Comparison of ENCODE assay signal across 29 mouse cellular contexts in genomic region chr11:58606177-58606919, GRCm38 (mm10). TPM values are rescaled to one million over a fixed set of nuclear protein-coding genes. Genes with fewer than 3 reads are reported as not detected.
DNase-seq lines count a peak whose midpoint lies in the region; ATAC-seq and TF ChIP-seq lines count a peak whose summit lies in the region.
"Had no signal": no experiment of that assay in that cellular context is flagged by ENCODE, and none has a peak within 500 bp of the region (broad histone marks: within the 10 kb centered on the region; RNA-seq: fewer than 3 reads in every experiment).

No protein-coding gene starts in this region.

- no peak overlapping the region for H3K9ac ChIP-seq in midbrain, embryonic 11.5 days (ENCODE audit: low read length)
- H3K9ac ChIP-seq in midbrain, postnatal 0 days (replicated peaks; ENCODE audit: low read length, poor library complexity, severe bottlenecking) = no peak overlapping the region
- H3K9ac ChIP-seq in stomach, embryonic 15.5 days = no peak overlapping the region
- no peak overlapping the region for H3K9ac ChIP-seq in lung, postnatal 0 days (replicated peaks; ENCODE audit: low read depth)
- H3K9ac ChIP-seq: forebrain, embryonic 12.5 days; forebrain, embryonic 15.5 days; heart, embryonic 13.5 days; hindbrain, embryonic 12.5 days; hindbrain, embryonic 15.5 days had no signal

- no peaks in the 10 kb centered on the region for H3K36me3 ChIP-seq in midbrain, embryonic 11.5 days (ENCODE audit: control insufficient read depth, insufficient read depth, low read length)
- H3K36me3 ChIP-seq in midbrain, postnatal 0 days (ENCODE audit: insufficient read depth, low read length) = no peaks in the 10 kb centered on the region
- H3K36me3 ChIP-seq in stomach, embryonic 15.5 days = no peaks in the 10 kb centered on the region
- H3K36me3 ChIP-seq in lung, postnatal 0 days (ENCODE audit: insufficient read depth, low read length) = no peaks in the 10 kb centered on the region
- H3K36me3 ChIP-seq: forebrain, embryonic 12.5 days; forebrain, embryonic 15.5 days; heart, embryonic 10.5 days; heart, embryonic 13.5 days; hindbrain, embryonic 12.5 days; hindbrain, embryonic 15.5 days had no signal

- DNase-seq in midbrain, embryonic 11.5 days (ENCODE audit: low spot score, missing footprints) = peak; percentile 51
- DNase-seq in midbrain, postnatal 0 days (ENCODE audit: low spot score) = no peak
- DNase-seq in lung, postnatal 0 days (ENCODE audit: low spot score) = no peak
- DNase-seq in gastrocnemius, adult 8-10 months (ENCODE audit: low spot score in 2 of 2) = no peak
- no peak for DNase-seq in adrenal gland, postnatal 10 days
- DNase-seq: adrenal gland, adult 8-10 months; B cell, adult 2 months; cerebellum, adult 18-20 months; cerebellum, adult 9-10 months; cerebellum, postnatal 14 days; gastrocnemius, postnatal 10 days; gastrocnemius, postnatal 36 days; heart, adult 2 months had no signal

- no peak overlapping the region for H3K4me3 ChIP-seq in midbrain, embryonic 11.5 days (ENCODE audit: low read depth, low read length)
- H3K4me3 ChIP-seq in midbrain, postnatal 0 days (ENCODE audit: low read depth, low read length) = no peak overlapping the region
- no peak overlapping the region for H3K4me3 ChIP-seq in stomach, embryonic 15.5 days (replicated peaks)
- H3K4me3 ChIP-seq in lung, postnatal 0 days (ENCODE audit: low read depth, low read length) = no peak overlapping the region
- H3K4me3 ChIP-seq: forebrain, embryonic 12.5 days; forebrain, embryonic 15.5 days; heart, adult 2 months; heart, embryonic 10.5 days; heart, embryonic 13.5 days; hindbrain, embryonic 12.5 days; hindbrain, embryonic 15.5 days had no signal

- TF ChIP-seq EP300 in lung, postnatal 0 days (IDR thresholded peaks at IDR 0.05) = no peak

- H3K4me2 ChIP-seq in midbrain, embryonic 11.5 days = no peak overlapping the region
- no peak overlapping the region for H3K4me2 ChIP-seq in midbrain, postnatal 0 days (ENCODE audit: low read depth, low read length, poor library complexity, severe bottlenecking)
- H3K4me2 ChIP-seq in stomach, embryonic 15.5 days = no peak overlapping the region
- no peak overlapping the region for H3K4me2 ChIP-seq in lung, postnatal 0 days (replicated peaks; ENCODE audit: low read depth, low read length)
- H3K4me2 ChIP-seq: forebrain, embryonic 12.5 days; forebrain, embryonic 15.5 days; heart, embryonic 13.5 days; hindbrain, embryonic 12.5 days; hindbrain, embryonic 15.5 days had no signal

- H3K4me1 ChIP-seq in midbrain, embryonic 11.5 days (ENCODE audit: control insufficient read depth, insufficient read depth, low read length) = no peaks in the 10 kb centered on the region
- H3K4me1 ChIP-seq in midbrain, postnatal 0 days (ENCODE audit: insufficient read depth, low read length) = no peaks in the 10 kb centered on the region
- H3K4me1 ChIP-seq in stomach, embryonic 15.5 days = no peaks in the 10 kb centered on the region
- no peaks in the 10 kb centered on the region for H3K4me1 ChIP-seq in lung, postnatal 0 days (ENCODE audit: insufficient read depth, low read depth, low read length)
- H3K4me1 ChIP-seq: forebrain, embryonic 12.5 days; forebrain, embryonic 15.5 days; heart, embryonic 10.5 days; heart, embryonic 13.5 days; hindbrain, embryonic 12.5 days; hindbrain, embryonic 15.5 days had no signal

- WGBS in midbrain, embryonic 11.5 days = 89% methylated on average over 12 of the region's 12 CpGs
- WGBS in midbrain, postnatal 0 days = 90% methylated on average over 12 of the region's 12 CpGs
- whole genome bisulfite sequencing in stomach, embryonic 15.5 days = 75% methylated on average over 12 of the region's 12 CpGs
- WGBS in lung, postnatal 0 days = 70% methylated on average over 12 of the region's 12 CpGs

- H3K27me3 ChIP-seq in midbrain, embryonic 11.5 days (ENCODE audit: control insufficient read depth, insufficient read depth, low read length) = no peaks in the 10 kb centered on the region
- H3K27me3 ChIP-seq in midbrain, postnatal 0 days (ENCODE audit: insufficient read depth, low read length) = no peaks in the 10 kb centered on the region
- no peaks in the 10 kb centered on the region for H3K27me3 ChIP-seq in stomach, embryonic 15.5 days (replicated peaks)
- H3K27me3 ChIP-seq in lung, postnatal 0 days (replicated peaks; ENCODE audit: insufficient read depth, low read length) = no peaks in the 10 kb centered on the region
- H3K27me3 ChIP-seq: forebrain, embryonic 12.5 days; forebrain, embryonic 15.5 days; heart, embryonic 13.5 days; hindbrain, embryonic 12.5 days; hindbrain, embryonic 15.5 days had no signal

- no peaks in the 10 kb centered on the region for H3K9me3 ChIP-seq in midbrain, embryonic 11.5 days (ENCODE audit: control insufficient read depth, low read length)
- H3K9me3 ChIP-seq in midbrain, postnatal 0 days (ENCODE audit: low read length) = no peaks in the 10 kb centered on the region
- no peaks in the 10 kb centered on the region for H3K9me3 ChIP-seq in stomach, embryonic 15.5 days
- H3K9me3 ChIP-seq in lung, postnatal 0 days (ENCODE audit: low read length) = no peaks in the 10 kb centered on the region
- H3K9me3 ChIP-seq: forebrain, embryonic 12.5 days; forebrain, embryonic 15.5 days; heart, embryonic 10.5 days; heart, embryonic 13.5 days; hindbrain, embryonic 12.5 days; hindbrain, embryonic 15.5 days had no signal

- H3K27ac ChIP-seq in midbrain, embryonic 11.5 days (ENCODE audit: low read depth, low read length) = no peak overlapping the region
- H3K27ac ChIP-seq in midbrain, postnatal 0 days (ENCODE audit: low read depth, low read length) = no peak overlapping the region
- H3K27ac ChIP-seq in stomach, embryonic 15.5 days = no peak overlapping the region
- H3K27ac ChIP-seq in lung, postnatal 0 days (ENCODE audit: low read length) = no peak overlapping the region
- H3K27ac ChIP-seq: forebrain, embryonic 12.5 days; forebrain, embryonic 15.5 days; heart, adult 2 months; heart, embryonic 10.5 days; heart, embryonic 13.5 days; hindbrain, embryonic 12.5 days; hindbrain, embryonic 15.5 days had no signal

- no peak for TF ChIP-seq CTCF in midbrain, postnatal 0 days (IDR thresholded peaks at IDR 0.05)
- no peak for TF ChIP-seq CTCF in lung, postnatal 0 days (IDR thresholded peaks at IDR 0.05)

- no peak for ATAC-seq in midbrain, embryonic 11.5 days (ENCODE audit: low FRiP score)
- ATAC-seq in midbrain, postnatal 0 days (ENCODE audit: low FRiP score) = no peak
- 0 out of 2 replicates have a peak, but pooled peaks have one; percentile 26 for ATAC-seq in megakaryocyte progenitor cell, adult 5-6 weeks (replicated peaks; ENCODE audit: poor library complexity)
- ATAC-seq in stomach, embryonic 15.5 days (ENCODE audit: insufficient read depth, low FRiP score, low read depth) = 0 out of 2 replicates have a peak, but pooled peaks have one; percentile 47
- ATAC-seq in lung, postnatal 0 days = no peak
- ATAC-seq: activated CD4-positive, CD25-positive, alpha-beta regulatory T cell, adult 4 months; forebrain, embryonic 15.5 days had no signal

RNA-seq across cellular contexts. Expression of gene 2210407C18Rik, which starts 9.5 kb away (rescaled TPM):
- polyA plus RNA-seq in midbrain, embryonic 11.5 days (2014; fragmentation: Nextera tagmentation; extraction: Ambion mirVana) = not detected in 2 replicates
- not detected in 2 replicates for total RNA-seq in midbrain, postnatal 0 days (2014; rRNA removed)
- polyA plus RNA-seq in midbrain, postnatal 0 days (2015; fragmentation: Nextera tagmentation; extraction: Ambion mirVana) = not detected in 2 replicates
- not detected in 2 replicates for total RNA-seq in megakaryocyte progenitor cell, adult 5-6 weeks (2015)
- not detected in 2 replicates for total RNA-seq in megakaryocyte progenitor cell, adult 5-6 weeks (2017)
- polyA plus RNA-seq in stomach, embryonic 15.5 days (2015; fragmentation: Nextera tagmentation; extraction: Ambion mirVana) = 0.84 and 2.3 TPM in 2 replicates
- not detected in 2 replicates for polyA plus RNA-seq in lung, postnatal 0 days (2015; fragmentation: Nextera tagmentation; extraction: Ambion mirVana)
- total RNA-seq in gastrocnemius, adult 8-10 months (2022) = not detected
- total RNA-seq in adrenal gland, postnatal 10 days (2021) = not detected
- total RNA-seq: adrenal gland, adult 8-10 months; adrenal gland, postnatal 36 days; gastrocnemius, postnatal 10 days; gastrocnemius, postnatal 36 days; granulocyte monocyte progenitor cell, adult 5-6 weeks; hematopoietic stem cell, adult 5-6 weeks had no signal
- polyA plus RNA-seq: activated CD4-positive, CD25-positive, alpha-beta regulatory T cell, adult 4 months; embryonic facial prominence, embryonic 11.5 days; embryonic facial prominence, embryonic 14.5 days; forebrain, embryonic 12.5 days; forebrain, embryonic 15.5 days; heart, embryonic 10.5 days; heart, embryonic 13.5 days; heart, embryonic 16.5 days; hindbrain, embryonic 12.5 days; hindbrain, embryonic 15.5 days had no signal

RNA-seq across cellular contexts. Expression of gene Olfr324, which starts 11.4 kb away (rescaled TPM):
- not detected in 2 replicates for polyA plus RNA-seq in midbrain, embryonic 11.5 days (2014; fragmentation: Nextera tagmentation; extraction: Ambion mirVana)
- total RNA-seq in midbrain, postnatal 0 days (2014; rRNA removed) = 0.28 and 0.49 TPM in 2 replicates
- 0.04 and 0.05 TPM in 2 replicates for polyA plus RNA-seq in midbrain, postnatal 0 days (2015; fragmentation: Nextera tagmentation; extraction: Ambion mirVana)
- not detected in 2 replicates for total RNA-seq in megakaryocyte progenitor cell, adult 5-6 weeks (2015)
- not detected in 2 replicates for total RNA-seq in megakaryocyte progenitor cell, adult 5-6 weeks (2017)
- not detected in 2 replicates for polyA plus RNA-seq in stomach, embryonic 15.5 days (2015; fragmentation: Nextera tagmentation; extraction: Ambion mirVana)
- not detected in 2 replicates for polyA plus RNA-seq in lung, postnatal 0 days (2015; fragmentation: Nextera tagmentation; extraction: Ambion mirVana)
- total RNA-seq in gastrocnemius, adult 8-10 months (2022) = not detected
- not detected for total RNA-seq in adrenal gland, postnatal 10 days (2021)
- total RNA-seq: adrenal gland, adult 8-10 months; adrenal gland, postnatal 36 days; gastrocnemius, postnatal 10 days; gastrocnemius, postnatal 36 days; granulocyte monocyte progenitor cell, adult 5-6 weeks; heart, adult 2 months; heart, postnatal 25 days; hematopoietic stem cell, adult 5-6 weeks had no signal
- polyA plus RNA-seq: activated CD4-positive, CD25-positive, alpha-beta regulatory T cell, adult 4 months; embryonic facial prominence, embryonic 11.5 days; embryonic facial prominence, embryonic 14.5 days; forebrain, embryonic 12.5 days; forebrain, embryonic 15.5 days; heart, adult 2 months; heart, embryonic 10.5 days; heart, embryonic 13.5 days; heart, embryonic 16.5 days; hindbrain, embryonic 12.5 days had no signal

RNA-seq across cellular contexts. Expression of gene Olfr323, which starts 24.0 kb away (rescaled TPM):
- polyA plus RNA-seq in midbrain, embryonic 11.5 days (2014; fragmentation: Nextera tagmentation; extraction: Ambion mirVana) = not detected in 2 replicates
- 0.16 TPM in 1 of 2 replicates, not detected in the other for total RNA-seq in midbrain, postnatal 0 days (2014; rRNA removed)
- polyA plus RNA-seq in midbrain, postnatal 0 days (2015; fragmentation: Nextera tagmentation; extraction: Ambion mirVana) = not detected in 2 replicates
- total RNA-seq in megakaryocyte progenitor cell, adult 5-6 weeks (2015) = not detected in 2 replicates
- total RNA-seq in megakaryocyte progenitor cell, adult 5-6 weeks (2017) = not detected in 2 replicates
- polyA plus RNA-seq in stomach, embryonic 15.5 days (2015; fragmentation: Nextera tagmentation; extraction: Ambion mirVana) = not detected in 2 replicates
- polyA plus RNA-seq in lung, postnatal 0 days (2015; fragmentation: Nextera tagmentation; extraction: Ambion mirVana) = not detected in 2 replicates
- not detected for total RNA-seq in gastrocnemius, adult 8-10 months (2022)
- total RNA-seq in adrenal gland, postnatal 10 days (2021) = not detected
- total RNA-seq: adrenal gland, adult 8-10 months; adrenal gland, postnatal 36 days; gastrocnemius, postnatal 10 days; gastrocnemius, postnatal 36 days; granulocyte monocyte progenitor cell, adult 5-6 weeks; heart, adult 2 months; heart, postnatal 25 days; hematopoietic stem cell, adult 5-6 weeks had no signal
- polyA plus RNA-seq: activated CD4-positive, CD25-positive, alpha-beta regulatory T cell, adult 4 months; embryonic facial prominence, embryonic 11.5 days; embryonic facial prominence, embryonic 14.5 days; forebrain, embryonic 12.5 days; forebrain, embryonic 15.5 days; heart, adult 2 months; heart, embryonic 10.5 days; heart, embryonic 13.5 days; heart, embryonic 16.5 days; hindbrain, embryonic 12.5 days; hindbrain, embryonic 15.5 days had no signal

RNA-seq across cellular contexts. Expression of gene Olfr325, which starts 28.8 kb away (rescaled TPM):
- not detected in 2 replicates for polyA plus RNA-seq in midbrain, embryonic 11.5 days (2014; fragmentation: Nextera tagmentation; extraction: Ambion mirVana)
- not detected in 2 replicates for total RNA-seq in midbrain, postnatal 0 days (2014; rRNA removed)
- not detected in 2 replicates for polyA plus RNA-seq in midbrain, postnatal 0 days (2015; fragmentation: Nextera tagmentation; extraction: Ambion mirVana)
- not detected in 2 replicates for total RNA-seq in megakaryocyte progenitor cell, adult 5-6 weeks (2015)
- not detected in 2 replicates for total RNA-seq in megakaryocyte progenitor cell, adult 5-6 weeks (2017)
- polyA plus RNA-seq in stomach, embryonic 15.5 days (2015; fragmentation: Nextera tagmentation; extraction: Ambion mirVana) = not detected in 2 replicates
- polyA plus RNA-seq in lung, postnatal 0 days (2015; fragmentation: Nextera tagmentation; extraction: Ambion mirVana) = not detected in 2 replicates
- total RNA-seq in gastrocnemius, adult 8-10 months (2022) = not detected
- total RNA-seq in adrenal gland, postnatal 10 days (2021) = not detected
- total RNA-seq: adrenal gland, adult 8-10 months; adrenal gland, postnatal 36 days; gastrocnemius, postnatal 10 days; gastrocnemius, postnatal 36 days; granulocyte monocyte progenitor cell, adult 5-6 weeks; heart, adult 2 months; heart, postnatal 25 days; hematopoietic stem cell, adult 5-6 weeks had no signal
- polyA plus RNA-seq: activated CD4-positive, CD25-positive, alpha-beta regulatory T cell, adult 4 months; embryonic facial prominence, embryonic 11.5 days; embryonic facial prominence, embryonic 14.5 days; forebrain, embryonic 12.5 days; forebrain, embryonic 15.5 days; heart, adult 2 months; heart, embryonic 10.5 days; heart, embryonic 13.5 days; heart, embryonic 16.5 days; hindbrain, embryonic 12.5 days; hindbrain, embryonic 15.5 days had no signal

RNA-seq across cellular contexts. Expression of gene Trim58, which starts 33.9 kb away (rescaled TPM):
- 0.10 and 0.63 TPM in 2 replicates for polyA plus RNA-seq in midbrain, embryonic 11.5 days (2014; fragmentation: Nextera tagmentation; extraction: Ambion mirVana)
- total RNA-seq in midbrain, postnatal 0 days (2014; rRNA removed) = 0.22 and 0.76 TPM in 2 replicates
- 0.20 and 0.38 TPM in 2 replicates for polyA plus RNA-seq in midbrain, postnatal 0 days (2015; fragmentation: Nextera tagmentation; extraction: Ambion mirVana)
- 1.8 and 3.5 TPM in 2 replicates for total RNA-seq in megakaryocyte progenitor cell, adult 5-6 weeks (2015)
- 0.27 and 1.2 TPM in 2 replicates for total RNA-seq in megakaryocyte progenitor cell, adult 5-6 weeks (2017)
- 0.45 and 1.2 TPM in 2 replicates for polyA plus RNA-seq in stomach, embryonic 15.5 days (2015; fragmentation: Nextera tagmentation; extraction: Ambion mirVana)
- 0.08 and 0.20 TPM in 2 replicates for polyA plus RNA-seq in lung, postnatal 0 days (2015; fragmentation: Nextera tagmentation; extraction: Ambion mirVana)
- total RNA-seq in gastrocnemius, adult 8-10 months (2022) = not detected
- under 1 TPM; 0.36 to 1.00 TPM for total RNA-seq in adrenal gland, postnatal 10 days (2021)
- total RNA-seq: adrenal gland, adult 8-10 months; adrenal gland, postnatal 36 days; gastrocnemius, postnatal 36 days had no signal
- polyA plus RNA-seq: activated CD4-positive, CD25-positive, alpha-beta regulatory T cell, adult 4 months; forebrain, embryonic 15.5 days had no signal

Comparison
In these comparisons a context has a peak if more than half of its experiments do, and no peak if none do; other contexts are left out.
1. ATAC-seq: peak in megakaryocyte progenitor cell, adult 5-6 weeks (single experiment) and stomach, embryonic 15.5 days (single experiment); none in midbrain, embryonic 11.5 days (single experiment), midbrain, postnatal 0 days (single experiment) and lung, postnatal 0 days (single experiment).